Mouse (Mus musculus) mouse embryonic stem cell (cell line): ENCODE measurements around the gene Lipe.

Source experiments
- in situ Hi-C, 2 experiments: fragments of 300-500 bp; cut with MboI; formaldehyde crosslinking; loops; 1 replicate in 1 of 2; 3 replicates in 1 of 2; pipeline ENCODE4 v1.14.3; 2019 to 2020; ENCODE audit warnings: low sequenced_read_pairs in 2 of 2, low pct_unique_long_range_greater_than_20kb in 1 of 2, mixed read lengths in 1 of 2; ENCODE audit not compliant: unreplicated experiment in 1 of 2

The Lipe gene

GRCm38 (mm10) chr7:25393451-25394210 lies 4.9 kb downstream of the Lipe start:
- in situ Hi-C loops = loop anchor here in 1 of 2 experiments (25.0 kb wide), 1 partner anchor 406 kb away; no protein-coding TSS in a partner anchor

GRCm38 (mm10) chr7:25392851-25393250 lies 5.7 kb downstream of the Lipe start:
- in situ Hi-C loops = loop anchor here in 1 of 2 experiments (25.0 kb wide), 1 partner anchor 406 kb away; no protein-coding TSS in a partner anchor

GRCm38 (mm10) chr7:25391856-25392453 lies 6.6 kb downstream of the Lipe start:
- in situ Hi-C loops = loop anchor here in 1 of 2 experiments (25.0 kb wide), 1 partner anchor 405 kb away; no protein-coding TSS in a partner anchor

DNA sequence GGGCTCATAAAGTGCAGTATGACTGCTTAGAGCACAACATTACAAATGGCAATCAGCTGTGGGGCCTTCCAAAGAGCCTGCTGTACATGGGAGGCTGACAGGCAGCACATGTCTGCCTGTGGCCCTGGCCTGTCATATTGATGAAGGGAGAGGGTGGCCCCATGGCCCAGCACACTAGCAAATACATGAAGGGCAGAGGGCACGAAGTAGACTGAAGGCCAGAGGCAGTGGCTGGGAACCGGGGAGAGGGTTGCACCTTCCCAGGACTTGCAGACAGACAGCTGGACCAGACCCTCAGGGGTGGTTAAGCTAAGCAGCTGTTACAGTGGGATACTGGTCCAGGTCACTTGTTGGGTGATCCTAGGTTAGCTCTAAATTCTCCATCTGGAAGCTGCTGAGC lies 7.5 kb downstream of the Lipe start:
- in situ Hi-C loops = loop anchor here in 1 of 2 experiments (25.0 kb wide), 1 partner anchor 404 kb away; no protein-coding TSS in a partner anchor

GRCm38 (mm10) chr7:25390054-25390770 lies 8.3 kb downstream of the Lipe start:
- in situ Hi-C loops = loop anchor here in 1 of 2 experiments (25.0 kb wide), 1 partner anchor 403 kb away; no protein-coding TSS in a partner anchor

DNA sequence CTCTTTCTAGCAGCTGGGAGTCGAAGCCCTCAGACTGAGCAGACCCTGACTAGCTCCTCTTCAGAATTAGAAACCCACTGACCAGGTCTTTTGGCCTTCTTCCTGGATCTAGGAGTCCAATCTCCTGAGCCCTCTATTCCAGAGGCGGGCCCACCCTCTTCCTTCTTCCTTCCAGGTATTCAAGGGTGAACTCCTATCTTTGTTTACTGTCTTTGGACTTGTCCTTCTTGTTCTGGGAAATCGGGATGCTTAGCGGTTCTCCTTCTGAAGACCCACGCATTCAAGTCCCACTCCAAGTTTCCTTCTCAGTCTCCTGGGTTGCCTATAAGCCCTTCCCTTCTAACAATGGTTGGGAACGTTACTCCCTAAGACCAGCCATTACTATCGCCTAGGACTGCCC lies 9.6 kb downstream of the Lipe start:
- in situ Hi-C loops = loop anchor here in 1 of 2 experiments (25.0 kb wide), 1 partner anchor 402 kb away; no protein-coding TSS in a partner anchor

DNA sequence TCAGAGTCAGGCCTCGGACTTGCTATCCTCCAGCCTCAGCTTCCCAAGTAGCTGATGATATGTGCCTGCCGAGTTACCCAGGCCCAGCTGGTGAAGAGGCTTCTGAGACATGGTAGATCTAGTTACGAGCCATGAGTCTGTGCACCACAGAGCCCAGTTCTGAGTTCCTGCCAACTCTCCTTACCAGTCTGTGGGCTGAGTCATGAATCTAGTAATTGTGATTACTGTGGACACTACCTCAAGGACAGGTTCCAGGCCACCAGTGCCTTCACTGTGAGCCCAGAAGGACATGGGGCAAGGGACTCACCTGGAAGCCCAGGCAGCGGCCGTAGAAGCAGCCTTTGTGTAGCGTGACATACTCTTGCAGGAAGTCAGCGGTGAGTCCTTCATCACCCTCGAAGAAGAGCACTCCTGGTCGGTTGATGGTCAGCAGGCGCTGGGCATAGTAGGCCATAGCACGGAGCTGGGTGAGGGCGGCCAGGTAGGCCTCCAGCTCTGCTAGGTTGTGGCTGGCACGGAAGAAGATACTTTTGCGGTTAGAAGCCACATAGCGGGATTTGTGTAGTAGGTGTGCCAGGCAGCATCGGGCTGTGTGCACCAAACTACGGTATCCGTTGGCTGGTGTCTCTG lies 10.6 kb downstream of the Lipe start:
- in situ Hi-C loops = loop anchor here in 1 of 2 experiments (25.0 kb wide), 1 partner anchor 401 kb away; no protein-coding TSS in a partner anchor

DNA sequence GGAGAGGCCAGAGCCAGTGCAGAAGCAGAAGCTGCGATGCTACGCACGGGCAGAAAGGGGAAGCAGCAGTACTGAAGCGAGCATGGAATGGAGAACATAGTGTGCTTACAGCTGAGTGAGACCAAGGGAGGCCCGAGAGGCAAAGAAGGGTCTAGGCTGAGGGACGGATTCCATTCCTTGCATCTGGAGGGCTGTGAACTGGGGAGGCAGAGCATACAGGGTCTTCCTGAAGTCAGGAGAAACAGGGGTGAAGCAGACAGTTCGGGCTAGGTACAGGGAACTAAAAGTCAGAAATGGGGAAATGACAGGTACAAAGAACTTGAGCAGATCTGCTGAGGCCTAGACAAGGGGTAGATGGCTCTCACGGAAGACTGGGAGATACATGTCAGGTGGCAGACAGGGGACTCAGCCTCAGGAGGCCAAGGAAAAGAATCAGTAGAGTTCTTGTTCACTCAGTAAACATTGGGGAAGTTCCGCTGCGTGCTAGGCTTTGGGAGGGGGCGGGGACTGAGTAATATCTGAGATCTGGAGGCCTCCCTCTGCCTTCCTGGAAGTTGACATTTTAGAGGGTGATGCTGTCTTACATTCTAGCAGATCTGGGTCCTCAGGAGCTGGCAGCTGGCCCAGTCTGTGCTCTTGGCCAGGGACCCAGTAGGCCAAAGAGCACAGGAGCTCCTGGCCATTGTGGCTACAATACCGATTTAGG lies 12.5 kb downstream of the Lipe start:
- in situ Hi-C loops = loop anchor here in 1 of 2 experiments (25.0 kb wide), 1 partner anchor 399 kb away; no protein-coding TSS in a partner anchor

DNA sequence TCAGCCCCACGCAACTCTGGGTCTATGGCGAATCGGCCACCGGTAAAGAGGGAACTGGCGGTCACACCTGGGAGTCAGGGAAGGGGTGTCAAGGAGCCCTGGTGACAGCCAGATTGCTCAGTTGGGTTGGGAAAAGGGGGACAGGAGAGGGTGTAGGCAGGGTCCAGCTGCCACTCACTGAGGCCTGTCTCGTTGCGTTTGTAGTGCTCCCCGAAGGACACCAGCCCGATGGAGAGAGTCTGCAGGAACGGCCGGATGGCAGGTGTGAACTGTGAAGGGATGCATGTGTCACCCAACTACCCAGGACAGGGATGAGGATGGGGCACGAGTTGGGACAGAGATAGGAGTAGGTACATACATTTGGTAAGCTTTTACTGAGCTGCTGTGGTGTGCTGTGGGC lies 13.3 kb downstream of the Lipe start:
- in situ Hi-C loops = loop anchor here in 1 of 2 experiments (25.0 kb wide), 1 partner anchor 398 kb away; no protein-coding TSS in a partner anchor

DNA sequence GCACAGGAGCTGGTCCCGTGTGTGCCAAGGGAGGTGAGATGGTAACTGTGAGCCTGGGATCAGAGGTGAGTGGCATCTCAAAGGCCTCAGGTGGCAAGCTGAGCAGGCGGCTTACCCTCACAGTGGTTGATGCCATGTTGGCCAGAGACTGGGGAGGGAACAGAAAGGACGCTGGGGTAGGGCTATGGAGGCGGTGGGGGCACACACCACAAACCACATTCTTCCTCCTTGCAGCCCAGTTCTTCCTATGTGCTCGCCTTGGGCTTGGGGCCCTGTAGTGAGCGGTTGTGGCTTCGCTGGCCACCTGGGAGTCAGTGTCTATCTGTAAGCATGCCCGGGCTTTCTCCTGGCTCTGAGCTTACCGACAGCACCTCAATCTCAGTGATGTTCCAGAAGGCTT lies 13.7 kb downstream of the Lipe start:
- in situ Hi-C loops = loop anchor here in 1 of 2 experiments (25.0 kb wide), 1 partner anchor 398 kb away; no protein-coding TSS in a partner anchor

- in situ Hi-C loops = loop anchor here in 1 of 2 experiments (25.0 kb wide), 1 partner anchor 397 kb away; no protein-coding TSS in a partner anchor
Measured at GRCm38 (mm10) chr7:25384318-25384717, 14.2 kb downstream of the Lipe start.

- in situ Hi-C loops = loop anchor here in 1 of 2 experiments (25.0 kb wide), 1 partner anchor 397 kb away; no protein-coding TSS in a partner anchor
Measured at GRCm38 (mm10) chr7:25383891-25384290, 14.6 kb downstream of the Lipe start.

DNA sequence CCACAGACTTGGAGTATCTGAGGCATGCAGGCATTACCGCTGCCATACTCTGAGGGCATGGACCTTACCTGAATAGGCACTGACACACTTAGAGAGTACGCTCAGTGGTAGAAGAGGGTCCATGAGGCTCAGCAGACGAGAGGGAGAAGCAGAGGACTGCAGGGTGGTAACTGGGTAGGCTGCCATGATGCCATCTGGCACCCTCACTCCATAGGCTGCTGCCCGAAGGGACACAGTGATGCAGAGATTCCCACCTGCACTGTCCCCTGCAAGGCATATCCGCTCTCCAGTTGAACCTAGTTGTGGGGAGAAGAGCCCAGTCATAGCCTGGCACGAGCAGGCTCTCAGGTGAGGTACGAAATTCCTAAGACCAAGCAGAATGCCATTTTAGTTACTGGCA lies 15.1 kb downstream of the Lipe start:
- in situ Hi-C loops = loop anchor here in 1 of 2 experiments (25.0 kb wide), 1 partner anchor 396 kb away; no protein-coding TSS in a partner anchor

DNA sequence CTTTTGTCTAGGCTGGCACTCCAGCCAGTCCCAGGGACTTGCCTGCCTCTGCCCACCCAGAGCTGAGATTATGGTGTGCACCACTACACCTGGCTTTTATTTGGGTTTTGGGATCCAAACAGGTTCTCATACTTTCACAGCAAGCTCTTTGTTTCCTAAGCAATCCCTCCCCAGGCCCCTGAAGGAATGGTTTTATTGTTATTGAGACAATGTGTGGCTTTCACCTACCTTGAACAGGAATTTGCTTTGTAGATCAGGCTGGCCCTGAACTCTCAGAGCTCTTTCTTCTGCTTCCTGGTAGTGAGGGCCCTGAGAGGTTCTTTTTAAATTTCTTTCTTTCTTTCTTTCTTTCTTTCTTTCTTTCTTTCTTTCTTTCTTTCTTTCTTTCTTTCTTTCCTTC lies 16.0 kb downstream of the Lipe start:
- in situ Hi-C loops = loop anchor here in 1 of 2 experiments (25.0 kb wide), 1 partner anchor 395 kb away; no protein-coding TSS in a partner anchor

DNA sequence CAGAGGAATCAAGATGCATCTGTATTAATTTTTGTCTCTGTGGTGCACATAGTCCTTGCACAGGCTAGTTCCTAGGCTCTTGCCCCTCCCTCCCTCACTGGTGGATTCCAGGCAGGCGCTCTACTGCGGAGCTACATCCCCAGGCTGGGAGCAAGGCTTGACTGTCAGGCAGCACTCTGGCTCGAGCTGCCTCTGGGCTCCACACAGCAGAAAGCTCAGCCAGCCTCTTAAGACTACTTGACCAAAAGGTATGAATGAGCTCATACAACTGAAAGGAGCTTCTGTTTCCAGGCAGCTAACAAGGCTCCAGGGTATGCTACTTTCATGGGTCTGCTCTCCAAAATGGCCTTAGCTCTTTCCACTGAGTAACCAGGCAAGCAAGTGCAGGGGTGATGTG lies 17.2 kb downstream of the Lipe start:
- in situ Hi-C loops = loop anchor here in 1 of 2 experiments (25.0 kb wide), 1 partner anchor 394 kb away; no protein-coding TSS in a partner anchor

- in situ Hi-C loops = loop anchor here in 1 of 2 experiments (25.0 kb wide), 1 partner anchor 393 kb away; no protein-coding TSS in a partner anchor
Measured at GRCm38 (mm10) chr7:25380392-25381283, 17.9 kb downstream of the Lipe start.
